Mouse (Mus musculus) heart, adult 10 weeks (tissue): ENCODE measurements around the gene Unc50. TPM values are rescaled to one million over a fixed set of nuclear protein-coding genes. Genes with fewer than 3 reads are reported as not detected.

Source experiments
- polyA plus RNA-seq: library from polyadenylated mRNA; stranded (reverse); fragments of 350-450 nt; fragmentation: Illumina TruSeq; extraction: RNeasy Lipid Tissue Mini Kit (QIAGEN cat#74804); gene quantifications from one replicate; pipeline ENCODE4 v1.2.3, GENCODE M21; 2014; ENCODE audit warnings: low read depth, low replicate concordance

The Unc50 gene
- 40.5 TPM for polyA plus RNA-seq

DNA sequence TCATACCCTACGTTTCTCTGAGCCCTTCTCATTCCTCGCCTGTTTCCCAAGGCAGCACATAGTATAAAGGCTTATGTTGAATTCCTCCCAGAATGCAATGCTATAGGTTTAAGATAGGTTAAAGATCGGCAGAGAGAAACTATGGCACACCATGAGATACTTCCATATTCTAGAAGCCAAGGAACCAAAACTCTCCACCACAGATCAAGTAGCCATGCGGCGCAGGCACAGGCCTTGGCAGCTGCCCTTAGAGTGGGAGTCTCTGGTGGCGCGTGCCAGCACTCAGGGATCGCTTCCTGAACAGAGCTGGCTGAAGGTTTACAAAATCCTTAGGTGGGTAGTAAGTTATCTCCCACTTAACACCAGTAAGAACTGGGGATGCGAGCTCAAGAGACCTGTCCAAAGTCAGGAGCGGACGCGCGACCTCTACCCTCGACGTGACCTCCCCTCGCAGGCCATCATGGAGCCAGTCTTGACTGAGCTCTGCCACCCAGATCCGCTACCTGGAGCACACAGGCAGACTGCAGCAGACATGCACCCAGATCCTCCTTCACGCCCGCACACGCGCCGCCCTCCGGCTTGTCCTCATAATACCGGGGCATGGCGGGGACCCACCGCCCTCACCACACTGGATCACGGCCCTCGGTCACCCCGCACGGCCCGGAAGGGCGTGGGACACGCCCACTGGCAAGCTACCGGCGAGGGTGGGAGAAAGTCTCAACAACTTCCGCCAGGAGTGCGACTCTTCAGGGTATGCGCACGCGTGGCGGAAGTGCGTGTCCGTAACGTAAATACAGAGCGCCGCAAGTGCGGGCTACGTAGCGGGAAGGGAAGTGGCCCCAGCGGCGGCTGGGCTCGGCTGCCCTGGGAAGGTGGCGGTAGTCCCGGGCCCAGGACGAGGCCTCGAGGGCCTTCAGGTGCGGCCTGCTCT is at the start of gene Unc50, which contains the start of gene Coa5:
TSS of gene Unc50 (plus strand) at position 774 of the 931 bp plus-strand sequence.
TSS of gene Coa5 (minus strand) at position 738 of the 931 bp plus-strand sequence.

Other genes starting within 250 kb of the Unc50 start
- 3.0 TPM for gene Cnga3, start 215.7 kb upstream of the Unc50 start, polyA plus RNA-seq
- gene Inpp4a, start 130.3 kb upstream of the Unc50 start, polyA plus RNA-seq = 12.1 TPM
- 105 TPM for gene Coa5, start within 50 bp of the Unc50 start, polyA plus RNA-seq
- 5.8 TPM for gene Mgat4a, start 110.9 kb downstream of the Unc50 start, polyA plus RNA-seq